Mouse (Mus musculus) heart, embryonic 14.5 days (tissue): ENCODE measurements around the gene Spsb1. TPM values are rescaled to one million over a fixed set of nuclear protein-coding genes. Genes with fewer than 3 reads are reported as not detected.

Source experiments
- ATAC-seq: fragments of 200-750 bp; cut with Nextera tagmentation; 2 replicates; pipeline ENCODE4 v1.8.0; 2017; ENCODE audit warnings: low read depth, moderate TSS enrichment; ENCODE audit not compliant: insufficient number of reproducible peaks, insufficient read depth, low FRiP score
- H3K27ac ChIP-seq, 2 experiments: fragments of 200-500 bp in 1 of 2; fragments of 300-500 bp in 1 of 2; sonication (generic) in 1 of 2; replicated peaks in 1 of 2; 2 replicates each; pipeline ENCODE4 v1.5.1; 2012 to 2014; ENCODE audit warnings: low read depth in 2 of 2, low read length in 2 of 2, control low read depth in 1 of 2, mild to moderate bottlenecking in 1 of 2, mixed read lengths in 1 of 2; ENCODE audit not compliant: control insufficient read depth in 1 of 2, insufficient read depth in 1 of 2
- H3K27me3 ChIP-seq: fragments of 300-500 bp; sonication (generic); 2 replicates; pipeline ENCODE4 v1.6.1; 2014; ENCODE audit warnings: mild to moderate bottlenecking, low read length, control low read depth; ENCODE audit not compliant: control insufficient read depth, insufficient read depth
- H3K36me3 ChIP-seq: fragments of 300-500 bp; sonication (generic); 2 replicates; pipeline ENCODE4 v1.6.1; 2014; ENCODE audit warnings: mild to moderate bottlenecking, control low read depth, low read length, mixed read lengths; ENCODE audit not compliant: control insufficient read depth, insufficient read depth
- H3K4me1 ChIP-seq, 2 experiments: fragments of 200-500 bp in 1 of 2; fragments of 300-500 bp in 1 of 2; sonication (generic) in 1 of 2; 2 replicates each; pipeline ENCODE4 v1.6.1; 2012 to 2014; ENCODE audit warnings: low read length in 2 of 2, control low read depth in 1 of 2, mixed read lengths in 1 of 2; ENCODE audit not compliant: control insufficient read depth in 2 of 2, insufficient read depth in 2 of 2
- H3K4me2 ChIP-seq: fragments of 300-500 bp; sonication (generic); 2 replicates; pipeline ENCODE4 v1.6.1; 2014; ENCODE audit warnings: mild to moderate bottlenecking, low read length
- H3K4me3 ChIP-seq, 2 experiments: fragments of 200-500 bp in 1 of 2; fragments of 300-500 bp in 1 of 2; sonication (generic) in 1 of 2; 2 replicates each; pipeline ENCODE4 v1.5.1; 2012 to 2014; ENCODE audit warnings: low read length in 2 of 2, mild to moderate bottlenecking in 2 of 2, control low read depth in 1 of 2, low read depth in 1 of 2, moderate library complexity in 1 of 2; ENCODE audit not compliant: control insufficient read depth in 1 of 2, insufficient read depth in 1 of 2
- H3K9ac ChIP-seq: fragments of 300-500 bp; sonication (generic); 2 replicates; pipeline ENCODE4 v1.6.1; 2014; ENCODE audit warnings: mild to moderate bottlenecking, low read length
- H3K9me3 ChIP-seq: fragments of 300-500 bp; sonication (generic); 2 replicates; pipeline ENCODE4 v1.6.1; 2016; ENCODE audit warnings: low read length, control low read depth; ENCODE audit not compliant: control insufficient read depth
- WGBS: fragments of 180-500 bp; shearing (Covaris S2); extraction: QIAGEN DNeasy Blood & Tissue Kit; methylation state at CpG from one replicate; pipeline ENCODE4 v1.1.7; 2014; 5-methylcytosine and 5-hydroxymethylcytosine counted together
- polyA plus RNA-seq: library from polyadenylated mRNA; unstranded; fragments of >200 nt; fragmentation: Nextera tagmentation; extraction: Ambion mirVana; gene quantifications from 2 replicates; pipeline ENCODE4 v1.2.1, GENCODE M21; 2014

Gene Spsb1
- polyA plus RNA-seq, 1 experiment from 2014 or later: 6.3 TPM

- Histone ChIP-seq H3K4me1 (peaks cover 2 to 5% of the 10 kb centered on the region in 2 experiments; a peak in 2 of 4 replicates), H3K4me2 (no peak overlapping the region), H3K4me3 (no peak overlapping the region), H3K36me3 (no peaks in the 10 kb centered on the region), H3K9ac (no peak overlapping the region), H3K27ac (no peak overlapping the region), H3K27me3 (no peaks in the 10 kb centered on the region), H3K9me3 (no peaks in the 10 kb centered on the region)
- WGBS: 62% methylated on average over 6 of the region's 6 CpGs
- ATAC-seq: no peak
Measured at GRCm38 (mm10) chr4:149860393-149860792, 94.5 kb downstream of the Spsb1 start.

DNA sequence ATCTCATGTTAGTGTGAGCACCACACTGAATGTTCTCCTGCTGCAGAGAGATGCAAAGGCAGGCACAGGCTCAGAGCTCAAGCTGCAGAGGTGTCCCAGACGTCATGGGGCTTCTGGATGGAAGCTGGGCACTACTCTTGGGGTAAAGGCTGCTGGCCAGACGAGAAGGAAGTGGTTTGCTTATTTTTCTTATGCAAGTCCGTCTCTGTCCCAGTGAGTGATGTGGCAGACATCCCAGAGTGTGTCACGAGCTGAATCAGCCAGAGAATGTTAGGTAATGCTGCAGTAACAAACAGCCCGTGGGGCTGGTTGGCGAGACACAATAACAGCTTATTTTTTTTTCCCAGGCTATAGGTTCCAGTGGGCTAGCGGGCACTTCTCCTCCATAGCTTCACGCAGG lies 96.3 kb downstream of the Spsb1 start:
- no peak for ATAC-seq
- H3K9ac ChIP-seq: no peak overlapping the region
- no peaks in the 10 kb centered on the region for H3K9me3 ChIP-seq
- no peak overlapping the region for H3K4me3 ChIP-seq
- no peak overlapping the region for H3K4me2 ChIP-seq
- no peaks in the 10 kb centered on the region for H3K27me3 ChIP-seq
- peaks cover 8 to 15% of the 10 kb centered on the region in 2 experiments for H3K4me1 ChIP-seq
- no peaks in the 10 kb centered on the region for H3K36me3 ChIP-seq
- WGBS: 65% methylated on average over 8 of the region's 8 CpGs
- H3K27ac ChIP-seq: no peak overlapping the region

DNA sequence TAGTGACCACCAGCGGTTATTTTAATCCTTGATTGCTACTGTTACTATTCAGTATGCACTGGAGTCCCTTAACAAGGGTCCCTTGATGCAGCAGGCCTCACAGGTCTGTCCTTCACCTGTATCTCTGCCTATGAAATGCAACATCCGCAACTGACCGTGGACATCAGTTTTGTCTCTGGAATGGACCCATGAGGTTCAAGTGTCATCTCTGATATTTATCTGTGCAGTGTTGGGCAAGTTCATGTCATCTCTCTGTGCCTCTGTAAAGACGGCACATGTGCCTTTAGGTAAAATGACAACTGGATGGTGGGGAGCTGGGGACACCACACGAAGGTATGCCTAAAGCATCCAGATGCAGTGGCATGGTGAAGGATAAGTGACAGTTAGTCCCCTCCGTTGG lies 96.7 kb downstream of the Spsb1 start:
- Histone ChIP-seq H3K9me3 (no peaks in the 10 kb centered on the region), H3K4me1 (peaks cover 8 to 15% of the 10 kb centered on the region in 2 experiments), H3K9ac (no peak overlapping the region), H3K4me3 (no peak overlapping the region), H3K4me2 (no peak overlapping the region), H3K36me3 (no peaks in the 10 kb centered on the region), H3K27ac (no peak overlapping the region), H3K27me3 (no peaks in the 10 kb centered on the region)
- 78% methylated on average over 6 of the region's 6 CpGs for WGBS
- ATAC-seq: no peak

- H3K9me3 ChIP-seq: no peaks in the 10 kb centered on the region
- 70% methylated on average over 3 of the region's 3 CpGs for WGBS
- no peak for ATAC-seq
Measured at GRCm38 (mm10) chr4:149857688-149858087, 97.2 kb downstream of the Spsb1 start.

GRCm38 (mm10) chr4:149855892-149856807 lies 98.7 kb downstream of the Spsb1 start:
- WGBS: 49% methylated on average over 19 of the region's 19 CpGs
- H3K27ac ChIP-seq: peak overlapping the region in 1 of 2 experiments; percentile 17; a peak in 1 of 4 replicates

More at GRCm38 (mm10) chr4:149857688-149858087, 97.2 kb downstream of the Spsb1 start:
- Histone ChIP-seq H3K27me3 (no peaks in the 10 kb centered on the region), H3K27ac (no peak overlapping the region), H3K9ac (no peak overlapping the region), H3K36me3 (no peaks in the 10 kb centered on the region), H3K4me2 (no peak overlapping the region), H3K4me1 (peaks cover 8 to 15% of the 10 kb centered on the region in 2 experiments), H3K4me3 (no peak overlapping the region)

DNA sequence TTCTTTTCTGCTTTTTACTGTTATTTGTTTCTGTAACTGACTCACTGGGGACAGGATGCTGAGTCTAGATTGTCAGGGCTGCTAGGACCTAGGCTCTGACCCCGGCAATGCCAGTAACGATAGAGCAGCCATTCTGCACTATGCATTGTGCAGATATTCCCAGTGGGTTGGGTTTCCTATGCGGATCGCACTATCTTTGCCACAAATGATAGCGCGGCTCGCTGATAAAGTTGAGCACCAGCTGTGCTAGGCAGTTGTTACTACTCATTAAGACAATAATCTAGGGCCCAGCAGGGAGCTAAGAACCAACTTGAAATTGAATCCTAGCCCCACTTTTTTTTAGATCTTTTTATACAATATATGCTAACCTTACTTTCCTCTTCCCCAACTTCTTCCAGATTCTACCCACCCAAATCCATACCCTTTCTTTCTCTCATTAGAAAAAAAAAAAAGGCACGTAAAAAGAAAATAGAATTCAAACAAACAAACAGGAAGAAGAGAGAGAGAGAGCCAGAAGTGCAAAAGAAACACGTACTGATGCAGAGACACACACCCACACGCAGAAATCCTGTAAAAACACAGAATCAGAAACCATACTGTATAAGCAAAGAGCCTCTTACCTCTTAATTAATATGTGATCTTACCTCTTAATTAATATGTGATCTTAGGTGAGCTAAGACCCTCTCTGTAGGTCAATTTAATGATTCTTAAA lies 99.5 kb downstream of the Spsb1 start:
- Histone ChIP-seq H3K4me3 (no peak overlapping the region), H3K9ac (no peak overlapping the region), H3K27me3 (no peaks in the 10 kb centered on the region), H3K4me1 (peaks cover 8 to 19% of the 10 kb centered on the region in 2 experiments), H3K9me3 (no peaks in the 10 kb centered on the region), H3K36me3 (no peaks in the 10 kb centered on the region), H3K27ac (no peak overlapping the region), H3K4me2 (0 out of 2 replicates have a peak overlapping the region, but pooled peaks have one; percentile 67)
- WGBS: 45% methylated on average over 10 of the region's 10 CpGs
- no peak for ATAC-seq

More at GRCm38 (mm10) chr4:149855892-149856807, 98.7 kb downstream of the Spsb1 start:
- no peak overlapping the region for H3K9ac ChIP-seq
- no peaks in the 10 kb centered on the region for H3K9me3 ChIP-seq
- no peak for ATAC-seq
- H3K36me3 ChIP-seq: no peaks in the 10 kb centered on the region
- peaks cover 8 to 15% of the 10 kb centered on the region in 2 experiments for H3K4me1 ChIP-seq
- no peaks in the 10 kb centered on the region for H3K27me3 ChIP-seq
- no peak overlapping the region for H3K4me2 ChIP-seq
- no peak overlapping the region for H3K4me3 ChIP-seq

- H3K27ac ChIP-seq: no peak overlapping the region
- no peaks in the 10 kb centered on the region for H3K27me3 ChIP-seq
- peak overlapping the region; percentile 25 to 26; a peak in 3 of 4 replicates for H3K4me3 ChIP-seq
- H3K4me1 ChIP-seq: peaks cover 8 to 19% of the 10 kb centered on the region in 2 experiments
- 54% methylated on average over 9 of the region's 9 CpGs for WGBS
- no peaks in the 10 kb centered on the region for H3K36me3 ChIP-seq
- peak overlapping the region; percentile 34; the same call in 1 of the 2 replicates for H3K9ac ChIP-seq
- no peaks in the 10 kb centered on the region for H3K9me3 ChIP-seq
- no peak for ATAC-seq
- H3K4me2 ChIP-seq: peak overlapping the region; percentile 67
Measured at GRCm38 (mm10) chr4:149854770-149855169, 100.1 kb downstream of the Spsb1 start.
